ENCODE assay signal across 9 mouse cellular contexts in genomic region chr11:49168839-49169611, GRCm38 (mm10). TPM values are rescaled to one million over a fixed set of nuclear protein-coding genes. Genes with fewer than 3 reads are reported as not detected.
A peak's percentile ranks its signal among the peaks of the same experiment; 100 is the strongest.
DNase-seq lines count a peak whose midpoint lies in the region; ATAC-seq and TF ChIP-seq lines count a peak whose summit lies in the region.
"Had no signal": no experiment of that assay in that cellular context is flagged by ENCODE, and none has a peak within 500 bp of the region (broad histone marks: within the 10 kb centered on the region; RNA-seq: fewer than 3 reads in every experiment).

No protein-coding gene starts in this region.

- no peak for TF ChIP-seq CTCF in heart, adult 2 months (IDR thresholded peaks at IDR 0.05)

- H3K27ac ChIP-seq in heart, embryonic 14.5 days (replicated peaks in 1 of 2; ENCODE audit: control insufficient read depth in 1 of 2, insufficient read depth in 1 of 2, low read depth in 2 of 2, low read length in 2 of 2) = no peak overlapping the region
- no peak overlapping the region for H3K27ac ChIP-seq in heart, adult 2 months
- peak overlapping the region; percentile 30; the same call in 1 of the 2 replicates for H3K27ac ChIP-seq in limb, embryonic 10.5 days

- no peak for DNase-seq in heart, adult 2 months
- peak; percentile 16 for DNase-seq in brain, adult 2 months (ENCODE audit: low read depth, low spot score)
- DNase-seq in forelimb bud, embryonic 11.5 days (ENCODE audit: low read depth, low spot score) = peak; percentile 17
- peak; percentile 62 for DNase-seq in limb, embryonic 10.5 days (ENCODE audit: low spot score)
- DNase-seq in neural tube, embryonic 10.5 days (ENCODE audit: extremely low spot score, low spot score) = peak; percentile 52
- no peak for DNase-seq in cerebellum, adult 11 months

- H3K79me2 ChIP-seq in heart, adult 2 months (replicated peaks; ENCODE audit: control insufficient read depth, insufficient read depth, low read length) = no peaks in the 10 kb centered on the region

- no peak overlapping the region for H3K9ac ChIP-seq in heart, embryonic 14.5 days (ENCODE audit: low read length)
- no peak overlapping the region for H3K9ac ChIP-seq in heart, adult 2 months (ENCODE audit: low read depth, low read length)

- H3K36me3 ChIP-seq in heart, embryonic 14.5 days (ENCODE audit: control insufficient read depth, insufficient read depth, low read length) = no peaks in the 10 kb centered on the region
- H3K36me3 ChIP-seq in heart, adult 2 months (ENCODE audit: control insufficient read depth, insufficient read depth, low read length) = peaks cover 3% of the 10 kb centered on the region; the same call in 1 of the 2 replicates
- no peaks in the 10 kb centered on the region for H3K36me3 ChIP-seq in limb, embryonic 10.5 days

- TF ChIP-seq POLR2A in heart, adult 2 months (IDR thresholded peaks at IDR 0.05; ENCODE audit: insufficient read depth, low read depth, low read length) = no peak

- no peak for ATAC-seq in heart, embryonic 14.5 days (ENCODE audit: insufficient number of reproducible peaks, insufficient read depth, low FRiP score, low read depth)
- no peak for ATAC-seq in inflammation-experienced regulatory T-cells, adult 6 months

- WGBS in heart, embryonic 14.5 days = 6% methylated on average over 46 of the region's 50 CpGs
- WGBS in heart, adult 2 months = 34% methylated on average over 48 of the region's 50 CpGs
- 4% methylated on average over 50 of the region's 50 CpGs for WGBS in limb, embryonic 10.5 days

- no peak for TF ChIP-seq EP300 in heart, adult 2 months (IDR thresholded peaks at IDR 0.05; ENCODE audit: insufficient read depth, low read depth, low read length)

- peak overlapping the region; percentile 64 for H3K4me2 ChIP-seq in heart, embryonic 14.5 days (ENCODE audit: low read length)

- H3K9me3 ChIP-seq in heart, embryonic 14.5 days (ENCODE audit: control insufficient read depth, low read length) = peaks cover 6% of the 10 kb centered on the region; the same call in 1 of the 2 replicates
- no peaks in the 10 kb centered on the region for H3K9me3 ChIP-seq in limb, embryonic 10.5 days (replicated peaks)

- H3K4me3 ChIP-seq in heart, embryonic 14.5 days (ENCODE audit: control insufficient read depth in 1 of 2, insufficient read depth in 1 of 2, low read depth in 1 of 2, low read length in 2 of 2) = peak overlapping the region; percentile 1 to 25; a peak in 3 of 4 replicates
- no peak overlapping the region for H3K4me3 ChIP-seq in heart, adult 2 months
- peak overlapping the region; percentile 49 for H3K4me3 ChIP-seq in limb, embryonic 10.5 days

- intact Hi-C loops in heart, adult 2 months (cut with DNase I) = no loop called here

- H3K27me3 ChIP-seq in heart, embryonic 14.5 days (ENCODE audit: control insufficient read depth, insufficient read depth, low read length) = peaks cover 21% of the 10 kb centered on the region
- H3K27me3 ChIP-seq in heart, adult 2 months (ENCODE audit: control insufficient read depth, insufficient read depth, low read length) = no peaks in the 10 kb centered on the region; the same call in 1 of the 2 replicates
- peaks cover 25% of the 10 kb centered on the region for H3K27me3 ChIP-seq in limb, embryonic 10.5 days (ENCODE audit: low read depth, poor library complexity, severe bottlenecking)

- no peaks in the 10 kb centered on the region; a peak in 1 of 4 replicates for H3K4me1 ChIP-seq in heart, embryonic 14.5 days (ENCODE audit: control insufficient read depth in 2 of 2, insufficient read depth in 2 of 2, low read length in 2 of 2)
- H3K4me1 ChIP-seq in heart, adult 2 months (ENCODE audit: control insufficient read depth, insufficient read depth, low read length) = peaks cover 1% of the 10 kb centered on the region; the same call in 1 of the 2 replicates
- H3K4me1 ChIP-seq in limb, embryonic 10.5 days = peaks cover 8% of the 10 kb centered on the region

RNA-seq across cellular contexts. Expression of gene Olfr1394, which starts 14.8 kb away (rescaled TPM):
- polyA plus RNA-seq in heart, embryonic 14.5 days (2014; fragmentation: Nextera tagmentation; extraction: Ambion mirVana) = not detected in 2 replicates
- total RNA-seq in heart, adult 2 months (2021) = not detected
- not detected in 2 replicates for polyA plus RNA-seq in heart, adult 2 months (2012; rRNA removed)
- polyA plus RNA-seq in limb, embryonic 10.5 days (2016; fragmentation: Nextera tagmentation; extraction: Ambion mirVana) = not detected in 2 replicates
- not detected for polyA plus RNA-seq in inflammation-experienced regulatory T-cells, adult 6 months (2017; shearing (Covaris generic))
- polyA plus RNA-seq: gonadal fat pad, adult 2 months had no signal

RNA-seq across cellular contexts. Expression of gene Btnl9, which starts 17.9 kb away (rescaled TPM):
- polyA plus RNA-seq in heart, embryonic 14.5 days (2014; fragmentation: Nextera tagmentation; extraction: Ambion mirVana) = 4.4 and 5.9 TPM in 2 replicates
- 10 to 100 TPM; 25.0 to 31.4 TPM for total RNA-seq in heart, adult 2 months (2021)
- polyA plus RNA-seq in heart, adult 2 months (2012; rRNA removed) = 18.9 and 23.0 TPM in 2 replicates
- 0.34 TPM in 1 of 2 replicates, not detected in the other for polyA plus RNA-seq in limb, embryonic 10.5 days (2016; fragmentation: Nextera tagmentation; extraction: Ambion mirVana)
- under 1 TPM in 1 of 3 experiments, not detected in 2; 0.39 TPM for polyA plus RNA-seq in inflammation-experienced regulatory T-cells, adult 6 months (2017; shearing (Covaris generic))

RNA-seq across cellular contexts. Expression of gene Olfr1395, which starts 27.0 kb away (rescaled TPM):
- polyA plus RNA-seq in heart, embryonic 14.5 days (2014; fragmentation: Nextera tagmentation; extraction: Ambion mirVana) = not detected in 2 replicates
- not detected for total RNA-seq in heart, adult 2 months (2021)
- 0.12 TPM in 1 of 2 replicates, not detected in the other for polyA plus RNA-seq in heart, adult 2 months (2012; rRNA removed)
- polyA plus RNA-seq in limb, embryonic 10.5 days (2016; fragmentation: Nextera tagmentation; extraction: Ambion mirVana) = not detected in 2 replicates
- not detected for polyA plus RNA-seq in inflammation-experienced regulatory T-cells, adult 6 months (2017; shearing (Covaris generic))

RNA-seq across cellular contexts. Expression of gene Zfp62, which starts 34.1 kb away (rescaled TPM):
- polyA plus RNA-seq in heart, embryonic 14.5 days (2014; fragmentation: Nextera tagmentation; extraction: Ambion mirVana) = 30.3 and 32.2 TPM in 2 replicates
- 10 to 100 TPM; 23.9 to 28.9 TPM for total RNA-seq in heart, adult 2 months (2021)
- 2.9 and 8.2 TPM in 2 replicates for polyA plus RNA-seq in heart, adult 2 months (2012; rRNA removed)
- polyA plus RNA-seq in limb, embryonic 10.5 days (2016; fragmentation: Nextera tagmentation; extraction: Ambion mirVana) = 34.6 and 48.3 TPM in 2 replicates
- polyA plus RNA-seq in inflammation-experienced regulatory T-cells, adult 6 months (2017; shearing (Covaris generic)) = 10 to 100 TPM; 43.8 to 49.9 (median 49.6) TPM

RNA-seq across cellular contexts. Expression of gene Olfr1396, which starts 54.4 kb away (rescaled TPM):
- polyA plus RNA-seq in heart, embryonic 14.5 days (2014; fragmentation: Nextera tagmentation; extraction: Ambion mirVana) = not detected in 2 replicates
- 1 to 10 TPM in 1 of 2 experiments, under 1 TPM in 1; 0.97 to 1.4 TPM for total RNA-seq in heart, adult 2 months (2021)
- 4.4 and 9.7 TPM in 2 replicates for polyA plus RNA-seq in heart, adult 2 months (2012; rRNA removed)
- polyA plus RNA-seq in limb, embryonic 10.5 days (2016; fragmentation: Nextera tagmentation; extraction: Ambion mirVana) = not detected in 2 replicates
- under 1 TPM in 2 of 3 experiments, not detected in 1; 0.67 to 0.74 TPM for polyA plus RNA-seq in inflammation-experienced regulatory T-cells, adult 6 months (2017; shearing (Covaris generic))

Comparison
In these comparisons a context has a peak if more than half of its experiments do, and no peak if none do; other contexts are left out.
1. DNase-seq: peak in brain, adult 2 months (single experiment), forelimb bud, embryonic 11.5 days (single experiment), limb, embryonic 10.5 days (single experiment) and neural tube, embryonic 10.5 days (single experiment); none in heart, adult 2 months (0 of 2) and cerebellum, adult 11 months (single experiment).